Mouse (Mus musculus) limb, embryonic 14.5 days (tissue): ENCODE results near the gene Olfr917. TPM values are rescaled to one million over a fixed set of nuclear protein-coding genes. Genes with fewer than 3 reads are reported as not detected.

Experiments
- ATAC-seq: fragments of 200-750 bp; cut with Nextera tagmentation; 2 replicates; pipeline ENCODE4 v1.8.0; 2017; ENCODE audit warnings: low read depth, moderate number of reproducible peaks, moderate TSS enrichment; ENCODE audit not compliant: low FRiP score
- DNase-seq: peaks from one replicate; pipeline ENCODE4 v3.0.0-alpha.2; 2015; ENCODE audit warnings: low spot score
- H3K27ac ChIP-seq: fragments of 300-500 bp; sonication (generic); replicated peaks from 2 replicates; pipeline ENCODE4 v1.5.1; 2014; ENCODE audit warnings: low read depth, mild to moderate bottlenecking, low read length, moderate library complexity, mixed read lengths
- H3K27me3 ChIP-seq: fragments of 300-500 bp; sonication (generic); 2 replicates; pipeline ENCODE4 v1.6.1; 2014; ENCODE audit warnings: low read length, mixed read lengths; ENCODE audit not compliant: control insufficient read depth, insufficient read depth
- H3K36me3 ChIP-seq: fragments of 300-500 bp; sonication (generic); 2 replicates; pipeline ENCODE4 v1.6.1; 2014; ENCODE audit warnings: mild to moderate bottlenecking, low read length, moderate library complexity, mixed read lengths; ENCODE audit not compliant: control insufficient read depth, insufficient read depth
- H3K4me1 ChIP-seq: fragments of 300-500 bp; sonication (generic); 2 replicates; pipeline ENCODE4 v1.6.1; 2014; ENCODE audit warnings: antibody characterized with exemption, low read length, mixed read lengths; ENCODE audit not compliant: control insufficient read depth, insufficient read depth
- H3K4me2 ChIP-seq: fragments of 300-500 bp; sonication (generic); replicated peaks from 2 replicates; pipeline ENCODE4 v1.6.1; 2014; ENCODE audit warnings: low read depth, mild to moderate bottlenecking, low read length, moderate library complexity; ENCODE audit not compliant: severe bottlenecking
- H3K4me3 ChIP-seq: fragments of 300-500 bp; sonication (generic); replicated peaks from 2 replicates; pipeline ENCODE4 v1.5.1; 2014; ENCODE audit warnings: low read length
- H3K9ac ChIP-seq: fragments of 300-500 bp; sonication (generic); 2 replicates; pipeline ENCODE4 v1.6.1; 2014; ENCODE audit warnings: mild to moderate bottlenecking, low read depth, low read length, moderate library complexity; ENCODE audit not compliant: severe bottlenecking
- H3K9me3 ChIP-seq: fragments of 300-500 bp; sonication (generic); 2 replicates; pipeline ENCODE4 v1.6.1; 2016; ENCODE audit warnings: low read length; ENCODE audit not compliant: control insufficient read depth
- POLR2A ChIP-seq: fragments of 200-500 bp; IDR thresholded peaks from 2 replicates; pipeline ENCODE4 v1.8.0; 2012; ENCODE audit warnings: inconsistent platforms, mild to moderate bottlenecking, moderate library complexity, borderline replicate concordance; ENCODE audit not compliant: insufficient read depth, insufficient read length; ENCODE audit errors: extremely low read depth
- WGBS: fragments of 180-500 bp; shearing (Covaris S2); extraction: QIAGEN DNeasy Blood & Tissue Kit; methylation state at CpG from one replicate; pipeline ENCODE4 v1.1.7; 2014; 5-methylcytosine and 5-hydroxymethylcytosine counted together
- polyA plus RNA-seq, 2 experiments: library from polyadenylated mRNA; depleted of rRNA in 1 of 2; stranded (reverse) in 1 of 2; unstranded in 1 of 2; fragments of >200 nt; fragmentation: Nextera tagmentation in 1 of 2; extraction: Ambion mirVana in 1 of 2; gene quantifications; 2 replicates each; pipeline versions ENCODE4 v1.2.1 to v1.2.3; 2012 to 2014

Olfr917 gene
- polyA plus RNA-seq (2012; rRNA removed) (not detected in 2 replicates), polyA plus RNA-seq (2014; fragmentation: Nextera tagmentation; extraction: Ambion mirVana) (not detected in 2 replicates)

- TF ChIP-seq POLR2A, result no peak
- Histone ChIP-seq H3K4me1 (no peaks in the 10 kb centered on the region), H3K27ac (no peak within 1 kb of the TSS), H3K36me3 (no peaks in the 10 kb centered on the region), H3K9me3 (no peaks in the 10 kb centered on the region), H3K4me2 (no peak within 1 kb of the TSS), H3K27me3 (no peaks in the 10 kb centered on the region), H3K9ac (no peak within 1 kb of the TSS), H3K4me3 (no peak within 1 kb of the TSS)
- 93% methylated on average over 1 of the region's 1 CpGs for WGBS
- no peak for DNase-seq
- no peak for ATAC-seq
Observed at GRCm38 (mm10) chr9:38665742-38666141, at the start of gene Olfr917. Gene Olfr917, minus strand, starts transcription at chr9:38665842.

DNA sequence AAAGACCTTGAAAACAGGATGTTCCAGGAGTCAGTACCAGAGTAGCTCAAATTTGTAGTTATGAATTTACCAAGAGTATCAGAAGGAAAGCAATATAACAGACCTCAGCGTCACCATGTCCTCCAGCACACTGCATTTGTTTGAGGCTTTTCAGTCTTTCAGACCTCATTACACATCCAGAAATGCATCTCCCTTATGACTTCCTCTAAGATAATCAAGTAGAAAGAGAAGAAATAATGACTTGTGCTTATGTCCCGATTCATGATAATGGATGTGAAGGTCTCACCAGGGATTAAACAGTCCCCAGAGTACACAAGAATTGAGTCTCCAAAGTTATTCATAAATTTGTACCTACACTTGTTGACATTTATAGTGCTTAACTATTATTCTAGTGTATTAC, 8.9 kb upstream of the Olfr917 start, which contains the start of gene Olfr918:
TSS of gene Olfr918 (minus strand) at position 101 of the 400 bp plus-strand sequence.
- no peaks in the 10 kb centered on the region for H3K36me3 ChIP-seq
- WGBS, result 92% methylated on average over 2 of the region's 2 CpGs
- no peak for DNase-seq

DNA sequence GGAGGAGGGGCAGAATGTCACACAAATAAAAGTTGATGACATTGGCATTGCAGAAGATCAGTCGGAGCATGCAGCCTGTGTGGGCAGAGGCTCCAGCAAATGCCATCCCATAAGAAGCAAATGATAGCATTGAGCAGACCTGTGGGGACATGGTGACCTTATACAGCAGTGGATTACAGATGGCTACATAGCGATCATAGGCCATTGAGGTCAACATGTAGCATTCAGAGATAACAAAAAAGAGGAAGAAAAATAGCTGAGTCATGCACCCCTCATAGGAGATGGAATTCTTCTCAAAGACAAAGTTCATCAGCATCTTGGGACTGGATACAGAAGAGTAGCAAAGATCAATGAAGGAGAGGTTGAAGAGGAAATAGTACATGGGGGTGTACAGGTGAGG, 7.2 kb upstream of the Olfr917 start:
- no peak overlapping the region for H3K27ac ChIP-seq
- no peaks in the 10 kb centered on the region for H3K27me3 ChIP-seq
- no peak overlapping the region for H3K4me2 ChIP-seq
- no peaks in the 10 kb centered on the region for H3K9me3 ChIP-seq
- H3K4me3 ChIP-seq, result no peak overlapping the region
- ATAC-seq (no peak), DNase-seq (no peak)
- 84% methylated on average over 2 of the region's 2 CpGs for WGBS
- no peak overlapping the region for H3K9ac ChIP-seq
- H3K36me3 ChIP-seq, result no peaks in the 10 kb centered on the region
- TF ChIP-seq POLR2A, result no peak
- no peaks in the 10 kb centered on the region for H3K4me1 ChIP-seq

More for the DNA sequence above, 8.9 kb upstream of the Olfr917 start, which contains the start of gene Olfr918:
- no peak for TF ChIP-seq POLR2A
- H3K27me3 ChIP-seq, result no peaks in the 10 kb centered on the region
- ATAC-seq, result no peak
- no peak within 1 kb of the TSS for H3K27ac ChIP-seq
- H3K9me3 ChIP-seq, result no peaks in the 10 kb centered on the region
- H3K4me1 ChIP-seq, result no peaks in the 10 kb centered on the region
- H3K9ac ChIP-seq, result no peak within 1 kb of the TSS
- no peak within 1 kb of the TSS for H3K4me3 ChIP-seq
- H3K4me2 ChIP-seq, result no peak within 1 kb of the TSS

DNA sequence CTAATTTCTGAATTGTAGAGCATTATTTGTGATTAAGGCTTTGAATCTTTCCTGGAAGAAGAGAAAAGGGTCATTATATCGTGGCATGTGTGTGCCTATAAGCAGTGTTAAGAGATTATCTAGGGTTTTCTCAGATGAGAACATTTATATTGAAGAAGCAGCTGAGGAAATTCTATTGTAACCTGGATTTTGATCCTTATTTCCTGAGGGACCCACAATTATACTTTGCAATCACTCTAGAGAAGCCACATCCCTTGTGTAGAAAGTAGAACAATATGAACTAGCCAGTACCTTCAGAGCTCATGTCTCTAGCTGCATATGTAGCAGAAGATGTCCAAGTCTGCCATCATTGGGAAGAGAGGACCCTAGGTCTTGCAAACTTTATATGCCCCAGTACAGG, 5.9 kb downstream of the Olfr917 start, which contains the start of gene Olfr916:
TSS of gene Olfr916 (minus strand) at position 101 of the 400 bp plus-strand sequence.
- Histone ChIP-seq H3K9ac (no peak within 1 kb of the TSS), H3K27me3 (no peaks in the 10 kb centered on the region), H3K9me3 (no peaks in the 10 kb centered on the region), H3K4me1 (no peaks in the 10 kb centered on the region), H3K4me3 (no peak within 1 kb of the TSS), H3K36me3 (no peaks in the 10 kb centered on the region), H3K27ac (no peak within 1 kb of the TSS), H3K4me2 (no peak within 1 kb of the TSS)
- no peak for TF ChIP-seq POLR2A
- ATAC-seq (no peak), DNase-seq (no peak)
- WGBS, result 71% methylated on average over 1 of the region's 1 CpGs

DNA sequence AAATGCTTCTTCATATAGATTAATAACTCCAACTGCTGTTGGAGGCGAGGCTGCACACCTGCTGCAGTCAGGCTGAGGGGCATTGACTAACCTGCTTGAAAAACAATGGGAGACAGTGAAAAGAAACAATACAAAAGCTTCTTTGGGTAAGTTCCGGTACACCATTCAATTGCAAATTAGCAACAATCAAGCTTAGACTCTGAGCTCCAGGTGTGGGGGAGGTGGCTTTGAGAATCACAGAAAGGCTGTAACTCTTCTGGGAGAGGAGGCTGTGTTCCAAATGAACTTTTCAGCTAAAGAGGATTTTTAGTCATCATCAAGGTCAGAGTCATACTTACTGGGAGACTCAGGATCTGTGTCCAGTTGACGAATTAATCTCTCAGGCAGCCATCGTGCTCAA, 33.2 kb downstream of the Olfr917 start:
- DNase-seq (no peak), ATAC-seq (no peak)
- TF ChIP-seq POLR2A, result no peak
- whole genome bisulfite sequencing, result 84% methylated on average over 4 of the region's 4 CpGs
- Histone ChIP-seq H3K27me3 (no peaks in the 10 kb centered on the region), H3K4me2 (no peak overlapping the region), H3K4me1 (no peaks in the 10 kb centered on the region), H3K9ac (no peak overlapping the region), H3K9me3 (no peaks in the 10 kb centered on the region), H3K36me3 (no peaks in the 10 kb centered on the region), H3K4me3 (no peak overlapping the region), H3K27ac (no peak overlapping the region)

Other genes with a start within 250 kb of the Olfr917 start
- not detected in 2 replicates for gene Olfr901, start 236.4 kb downstream of the Olfr917 start, polyA plus RNA-seq (2012; rRNA removed)
- gene Olfr901, start 236.4 kb downstream of the Olfr917 start, polyA plus RNA-seq (2014; fragmentation: Nextera tagmentation; extraction: Ambion mirVana), result not detected in 2 replicates
- gene Olfr902, start 218.2 kb downstream of the Olfr917 start, polyA plus RNA-seq (2012; rRNA removed), result not detected in 2 replicates
- not detected in 2 replicates for gene Olfr902, start 218.2 kb downstream of the Olfr917 start, polyA plus RNA-seq (2014; fragmentation: Nextera tagmentation; extraction: Ambion mirVana)
- not detected in 2 replicates for gene Olfr904, start 202.7 kb downstream of the Olfr917 start, polyA plus RNA-seq (2012; rRNA removed)
- not detected in 2 replicates for gene Olfr904, start 202.7 kb downstream of the Olfr917 start, polyA plus RNA-seq (2014; fragmentation: Nextera tagmentation; extraction: Ambion mirVana)
- gene Olfr905, start 194.7 kb downstream of the Olfr917 start, polyA plus RNA-seq (2012; rRNA removed), result not detected in 2 replicates
- gene Olfr905, start 194.7 kb downstream of the Olfr917 start, polyA plus RNA-seq (2014; fragmentation: Nextera tagmentation; extraction: Ambion mirVana), result not detected in 2 replicates
- not detected in 2 replicates for gene Olfr906, start 178.8 kb downstream of the Olfr917 start, polyA plus RNA-seq (2012; rRNA removed)
- gene Olfr906, start 178.8 kb downstream of the Olfr917 start, polyA plus RNA-seq (2014; fragmentation: Nextera tagmentation; extraction: Ambion mirVana), result not detected in 2 replicates
- gene Olfr907, start 170.0 kb downstream of the Olfr917 start, polyA plus RNA-seq (2012; rRNA removed), result not detected in 2 replicates
- not detected in 2 replicates for gene Olfr907, start 170.0 kb downstream of the Olfr917 start, polyA plus RNA-seq (2014; fragmentation: Nextera tagmentation; extraction: Ambion mirVana)
- not detected in 2 replicates for gene Olfr911-ps1, start 144.3 kb downstream of the Olfr917 start, polyA plus RNA-seq (2012; rRNA removed)
- not detected in 2 replicates for gene Olfr911-ps1, start 144.3 kb downstream of the Olfr917 start, polyA plus RNA-seq (2014; fragmentation: Nextera tagmentation; extraction: Ambion mirVana)
- not detected in 2 replicates for gene Olfr910, start 128.0 kb downstream of the Olfr917 start, polyA plus RNA-seq (2012; rRNA removed)
- not detected in 2 replicates for gene Olfr910, start 128.0 kb downstream of the Olfr917 start, polyA plus RNA-seq (2014; fragmentation: Nextera tagmentation; extraction: Ambion mirVana)
- gene Olfr912, start 85.7 kb downstream of the Olfr917 start, polyA plus RNA-seq (2012; rRNA removed), result not detected in 2 replicates
- not detected in 2 replicates for gene Olfr912, start 85.7 kb downstream of the Olfr917 start, polyA plus RNA-seq (2014; fragmentation: Nextera tagmentation; extraction: Ambion mirVana)
- not detected in 2 replicates for gene Olfr913, start 73.1 kb downstream of the Olfr917 start, polyA plus RNA-seq (2012; rRNA removed)
- gene Olfr913, start 73.1 kb downstream of the Olfr917 start, polyA plus RNA-seq (2014; fragmentation: Nextera tagmentation; extraction: Ambion mirVana), result not detected in 2 replicates
- not detected in 2 replicates for gene Olfr914, start 60.7 kb downstream of the Olfr917 start, polyA plus RNA-seq (2012; rRNA removed)
- not detected in 2 replicates for gene Olfr914, start 60.7 kb downstream of the Olfr917 start, polyA plus RNA-seq (2014; fragmentation: Nextera tagmentation; extraction: Ambion mirVana)
- gene Olfr916, start 6.0 kb downstream of the Olfr917 start, polyA plus RNA-seq (2012; rRNA removed), result not detected in 2 replicates
- not detected in 2 replicates for gene Olfr916, start 6.0 kb downstream of the Olfr917 start, polyA plus RNA-seq (2014; fragmentation: Nextera tagmentation; extraction: Ambion mirVana)
- not detected in 2 replicates for gene Olfr918, start 8.8 kb upstream of the Olfr917 start, polyA plus RNA-seq (2012; rRNA removed)
- gene Olfr918, start 8.8 kb upstream of the Olfr917 start, polyA plus RNA-seq (2014; fragmentation: Nextera tagmentation; extraction: Ambion mirVana), result not detected in 2 replicates
- gene Olfr919, start 37.8 kb upstream of the Olfr917 start, polyA plus RNA-seq (2012; rRNA removed), result not detected in 2 replicates
- gene Olfr919, start 37.8 kb upstream of the Olfr917 start, polyA plus RNA-seq (2014; fragmentation: Nextera tagmentation; extraction: Ambion mirVana), result not detected in 2 replicates
- 19.1 and 20.6 TPM in 2 replicates for gene Vwa5a, start 52.4 kb upstream of the Olfr917 start, polyA plus RNA-seq (2012; rRNA removed)
- 26.2 and 28.6 TPM in 2 replicates for gene Vwa5a, start 52.4 kb upstream of the Olfr917 start, polyA plus RNA-seq (2014; fragmentation: Nextera tagmentation; extraction: Ambion mirVana)
- gene Olfr920, start 86.5 kb upstream of the Olfr917 start, polyA plus RNA-seq (2012; rRNA removed), result 0.09 and 0.10 TPM in 2 replicates
- 0.03 and 0.07 TPM in 2 replicates for gene Olfr920, start 86.5 kb upstream of the Olfr917 start, polyA plus RNA-seq (2014; fragmentation: Nextera tagmentation; extraction: Ambion mirVana)
- gene Olfr921, start 107.2 kb upstream of the Olfr917 start, polyA plus RNA-seq (2012; rRNA removed), result 0.09 TPM in 1 of 2 replicates, not detected in the other
- not detected in 2 replicates for gene Olfr921, start 107.2 kb upstream of the Olfr917 start, polyA plus RNA-seq (2014; fragmentation: Nextera tagmentation; extraction: Ambion mirVana)
- gene Olfr922, start 148.8 kb upstream of the Olfr917 start, polyA plus RNA-seq (2012; rRNA removed), result not detected in 2 replicates
- not detected in 2 replicates for gene Olfr922, start 148.8 kb upstream of the Olfr917 start, polyA plus RNA-seq (2014; fragmentation: Nextera tagmentation; extraction: Ambion mirVana)
- gene Olfr923, start 160.7 kb upstream of the Olfr917 start, polyA plus RNA-seq (2012; rRNA removed), result not detected in 2 replicates
- gene Olfr923, start 160.7 kb upstream of the Olfr917 start, polyA plus RNA-seq (2014; fragmentation: Nextera tagmentation; extraction: Ambion mirVana), result not detected in 2 replicates
- not detected in 2 replicates for gene Olfr924, start 178.6 kb upstream of the Olfr917 start, polyA plus RNA-seq (2012; rRNA removed)
- gene Olfr924, start 178.6 kb upstream of the Olfr917 start, polyA plus RNA-seq (2014; fragmentation: Nextera tagmentation; extraction: Ambion mirVana), result not detected in 2 replicates
- not detected in 2 replicates for gene Olfr26, start 189.2 kb upstream of the Olfr917 start, polyA plus RNA-seq (2012; rRNA removed)
- gene Olfr26, start 189.2 kb upstream of the Olfr917 start, polyA plus RNA-seq (2014; fragmentation: Nextera tagmentation; extraction: Ambion mirVana), result not detected in 2 replicates
- not detected in 2 replicates for gene Olfr926, start 211.3 kb upstream of the Olfr917 start, polyA plus RNA-seq (2012; rRNA removed)
- not detected in 2 replicates for gene Olfr926, start 211.3 kb upstream of the Olfr917 start, polyA plus RNA-seq (2014; fragmentation: Nextera tagmentation; extraction: Ambion mirVana)